Mouse (Mus musculus): ENCODE data around the gene Hrh2. TPM values are rescaled to one million over a fixed set of nuclear protein-coding genes. Genes with fewer than 3 reads are reported as not detected.
A peak's percentile ranks its signal among the peaks of the same experiment; 100 is the strongest.

The Hrh2 gene
- 0.28 and 0.41 TPM in 2 replicates for polyA plus RNA-seq (2015; fragmentation: Nextera tagmentation; extraction: Ambion mirVana)

- ATAC-seq (ENCODE audit: insufficient read depth, low FRiP score, low read depth), result no peak
- 2% methylated on average over 31 of the region's 31 CpGs for WGBS
- no peak within 1 kb of the TSS for H3K9ac ChIP-seq
Observed at GRCm38 (mm10) chr13:54192021-54192481, at the start of gene Hrh2. Hrh2 (plus strand) TSS chr13:54192129.

GRCm38 (mm10) chr13:54143788-54144187, 48.1 kb upstream of the Hrh2 start:
- H3K4me2 ChIP-seq, result no peak overlapping the region
- no peak overlapping the region for H3K9ac ChIP-seq
- H3K27ac ChIP-seq, result no peak overlapping the region
- no peak for ATAC-seq (ENCODE audit: insufficient read depth, low FRiP score, low read depth)
- no peaks in the 10 kb centered on the region for H3K36me3 ChIP-seq
- no peak overlapping the region for H3K4me3 ChIP-seq (replicated peaks)
- 54% methylated on average over 5 of the region's 5 CpGs for WGBS
- no peaks in the 10 kb centered on the region for H3K27me3 ChIP-seq (replicated peaks)
- H3K9me3 ChIP-seq, result no peaks in the 10 kb centered on the region
- H3K4me1 ChIP-seq, result no peaks in the 10 kb centered on the region

More at GRCm38 (mm10) chr13:54192021-54192481, at the start of gene Hrh2:
- H3K36me3 ChIP-seq, result no peaks in the 10 kb centered on the region
- peak within 1 kb of the TSS; percentile 35 for H3K4me3 ChIP-seq (replicated peaks)
- no peaks in the 10 kb centered on the region for H3K9me3 ChIP-seq
- H3K27ac ChIP-seq, result no peak within 1 kb of the TSS
- H3K4me2 ChIP-seq, result peak within 1 kb of the TSS; percentile 62
- H3K27me3 ChIP-seq (replicated peaks), result peaks cover 13% of the 10 kb centered on the region
- peaks cover 7% of the 10 kb centered on the region for H3K4me1 ChIP-seq

GRCm38 (mm10) chr13:54144624-54145023, 47.3 kb upstream of the Hrh2 start:
- 65% methylated on average over 5 of the region's 5 CpGs for WGBS
- Histone ChIP-seq H3K4me2 (no peak overlapping the region), H3K36me3 (no peaks in the 10 kb centered on the region), H3K4me1 (no peaks in the 10 kb centered on the region), H3K27me3 (replicated peaks) (no peaks in the 10 kb centered on the region), H3K9me3 (no peaks in the 10 kb centered on the region), H3K9ac (no peak overlapping the region), H3K4me3 (replicated peaks) (no peak overlapping the region), H3K27ac (no peak overlapping the region)
- no peak for ATAC-seq (ENCODE audit: insufficient read depth, low FRiP score, low read depth)

GRCm38 (mm10) chr13:54147328-54147727, 44.6 kb upstream of the Hrh2 start:
- Histone ChIP-seq H3K4me1 (no peaks in the 10 kb centered on the region), H3K9me3 (no peaks in the 10 kb centered on the region), H3K4me2 (no peak overlapping the region), H3K36me3 (no peaks in the 10 kb centered on the region), H3K27ac (no peak overlapping the region), H3K4me3 (replicated peaks) (no peak overlapping the region), H3K9ac (no peak overlapping the region), H3K27me3 (replicated peaks) (no peaks in the 10 kb centered on the region)
- 77% methylated on average over 1 of the region's 1 CpGs for WGBS
- no peak for ATAC-seq (ENCODE audit: insufficient read depth, low FRiP score, low read depth)

- no peak for ATAC-seq (ENCODE audit: insufficient read depth, low FRiP score, low read depth)
- no peak overlapping the region for H3K4me3 ChIP-seq (replicated peaks)
- H3K9ac ChIP-seq, result no peak overlapping the region
- 71% methylated on average over 1 of the region's 1 CpGs for WGBS
- no peaks in the 10 kb centered on the region for H3K4me1 ChIP-seq
- no peak overlapping the region for H3K4me2 ChIP-seq
- H3K36me3 ChIP-seq, result no peaks in the 10 kb centered on the region
- no peak overlapping the region for H3K27ac ChIP-seq
- no peaks in the 10 kb centered on the region for H3K9me3 ChIP-seq
- no peaks in the 10 kb centered on the region for H3K27me3 ChIP-seq (replicated peaks)
Observed at GRCm38 (mm10) chr13:54152421-54152820, 39.5 kb upstream of the Hrh2 start.

GRCm38 (mm10) chr13:54152911-54153310, 39.0 kb upstream of the Hrh2 start:
- no peaks in the 10 kb centered on the region for H3K9me3 ChIP-seq
- no peak for ATAC-seq (ENCODE audit: insufficient read depth, low FRiP score, low read depth)
- H3K4me2 ChIP-seq, result no peak overlapping the region
- no peaks in the 10 kb centered on the region for H3K27me3 ChIP-seq (replicated peaks)
- no peak overlapping the region for H3K9ac ChIP-seq
- H3K4me3 ChIP-seq (replicated peaks), result no peak overlapping the region
- no peaks in the 10 kb centered on the region for H3K36me3 ChIP-seq
- 51% methylated on average over 7 of the region's 7 CpGs for WGBS
- H3K27ac ChIP-seq, result no peak overlapping the region
- no peaks in the 10 kb centered on the region for H3K4me1 ChIP-seq

- no peaks in the 10 kb centered on the region for H3K27me3 ChIP-seq (replicated peaks)
- H3K9me3 ChIP-seq, result no peaks in the 10 kb centered on the region
- no peaks in the 10 kb centered on the region for H3K36me3 ChIP-seq
- 22% methylated on average over 9 of the region's 9 CpGs for WGBS
- H3K9ac ChIP-seq, result no peak overlapping the region
- ATAC-seq (ENCODE audit: insufficient read depth, low FRiP score, low read depth), result no peak
- no peak overlapping the region for H3K4me2 ChIP-seq
- H3K27ac ChIP-seq, result no peak overlapping the region
- H3K4me3 ChIP-seq (replicated peaks), result no peak overlapping the region
- H3K4me1 ChIP-seq, result no peaks in the 10 kb centered on the region
Observed at GRCm38 (mm10) chr13:54153672-54154218, 38.2 kb upstream of the Hrh2 start.

- H3K9me3 ChIP-seq, result no peaks in the 10 kb centered on the region
- 82% methylated on average over 2 of the region's 2 CpGs for WGBS
- H3K36me3 ChIP-seq, result no peaks in the 10 kb centered on the region
- H3K9ac ChIP-seq, result no peak overlapping the region
- no peaks in the 10 kb centered on the region for H3K27me3 ChIP-seq (replicated peaks)
- H3K4me1 ChIP-seq, result no peaks in the 10 kb centered on the region
- no peak overlapping the region for H3K4me3 ChIP-seq (replicated peaks)
- ATAC-seq (ENCODE audit: insufficient read depth, low FRiP score, low read depth), result no peak
- H3K4me2 ChIP-seq, result no peak overlapping the region
- no peak overlapping the region for H3K27ac ChIP-seq
Observed at GRCm38 (mm10) chr13:54155822-54156221, 36.1 kb upstream of the Hrh2 start.

- Histone ChIP-seq H3K4me3 (replicated peaks) (no peak overlapping the region), H3K4me2 (no peak overlapping the region), H3K27me3 (replicated peaks) (no peaks in the 10 kb centered on the region), H3K4me1 (no peaks in the 10 kb centered on the region), H3K36me3 (no peaks in the 10 kb centered on the region), H3K9ac (no peak overlapping the region), H3K27ac (no peak overlapping the region), H3K9me3 (no peaks in the 10 kb centered on the region)
- WGBS, result 24% methylated on average over 7 of the region's 7 CpGs
- ATAC-seq (ENCODE audit: insufficient read depth, low FRiP score, low read depth), result no peak
Observed at GRCm38 (mm10) chr13:54159256-54159655, 32.7 kb upstream of the Hrh2 start.

- Histone ChIP-seq H3K27ac (no peak overlapping the region), H3K4me1 (no peaks in the 10 kb centered on the region), H3K4me2 (no peak overlapping the region), H3K27me3 (replicated peaks) (no peaks in the 10 kb centered on the region), H3K4me3 (replicated peaks) (no peak overlapping the region), H3K36me3 (no peaks in the 10 kb centered on the region), H3K9ac (no peak overlapping the region), H3K9me3 (no peaks in the 10 kb centered on the region)
- ATAC-seq (ENCODE audit: insufficient read depth, low FRiP score, low read depth), result no peak
- WGBS, result 73% methylated on average over 11 of the region's 11 CpGs
Observed at GRCm38 (mm10) chr13:54159756-54160155, 32.2 kb upstream of the Hrh2 start.

- no peaks in the 10 kb centered on the region for H3K36me3 ChIP-seq
- H3K4me2 ChIP-seq, result no peak overlapping the region
- H3K27ac ChIP-seq, result no peak overlapping the region
- WGBS, result 23% methylated on average over 1 of the region's 1 CpGs
- no peaks in the 10 kb centered on the region for H3K27me3 ChIP-seq (replicated peaks)
- H3K4me3 ChIP-seq (replicated peaks), result no peak overlapping the region
- H3K9me3 ChIP-seq, result no peaks in the 10 kb centered on the region
- ATAC-seq (ENCODE audit: insufficient read depth, low FRiP score, low read depth), result no peak
- H3K9ac ChIP-seq, result no peak overlapping the region
- no peaks in the 10 kb centered on the region for H3K4me1 ChIP-seq
Observed at GRCm38 (mm10) chr13:54160546-54160945, 31.4 kb upstream of the Hrh2 start.

- Histone ChIP-seq H3K4me3 (replicated peaks) (no peak overlapping the region), H3K4me1 (no peaks in the 10 kb centered on the region), H3K9ac (no peak overlapping the region), H3K27me3 (replicated peaks) (no peaks in the 10 kb centered on the region), H3K9me3 (no peaks in the 10 kb centered on the region), H3K4me2 (no peak overlapping the region), H3K36me3 (no peaks in the 10 kb centered on the region), H3K27ac (no peak overlapping the region)
- WGBS, result 82% methylated on average over 2 of the region's 2 CpGs
- no peak for ATAC-seq (ENCODE audit: insufficient read depth, low FRiP score, low read depth)
Observed at GRCm38 (mm10) chr13:54161514-54161913, 30.4 kb upstream of the Hrh2 start.

GRCm38 (mm10) chr13:54163363-54163762, 28.6 kb upstream of the Hrh2 start:
- Histone ChIP-seq H3K4me1 (no peaks in the 10 kb centered on the region), H3K9ac (no peak overlapping the region), H3K27ac (no peak overlapping the region), H3K27me3 (replicated peaks) (no peaks in the 10 kb centered on the region), H3K4me2 (no peak overlapping the region), H3K4me3 (replicated peaks) (no peak overlapping the region), H3K9me3 (no peaks in the 10 kb centered on the region), H3K36me3 (no peaks in the 10 kb centered on the region)
- ATAC-seq (ENCODE audit: insufficient read depth, low FRiP score, low read depth), result no peak
- WGBS, result 68% methylated on average over 8 of the region's 8 CpGs
